Mouse (Mus musculus) lung, embryonic 14.5 days (tissue): ENCODE data around the gene Extl2. TPM values are rescaled to one million over a fixed set of nuclear protein-coding genes. Genes with fewer than 3 reads are reported as not detected.

Experiments
- ATAC-seq: fragments of 200-750 bp; cut with Nextera tagmentation; 2 replicates; pipeline ENCODE4 v1.8.0; 2017; ENCODE audit warnings: mild to moderate bottlenecking, moderate TSS enrichment, moderate library complexity; ENCODE audit not compliant: insufficient read depth
- DNase-seq: peaks from one replicate; pipeline ENCODE4 v3.0.0-alpha.2; 2015
- H3K27ac ChIP-seq: fragments of 300-500 bp; sonication (generic); 2 replicates; pipeline ENCODE4 v1.5.1; 2014; ENCODE audit warnings: low read depth, mild to moderate bottlenecking, moderate library complexity
- H3K27me3 ChIP-seq: fragments of 300-500 bp; sonication (generic); 2 replicates; pipeline ENCODE4 v1.6.1; 2014; ENCODE audit warnings: low read length, control low read depth; ENCODE audit not compliant: insufficient read depth
- H3K36me3 ChIP-seq: fragments of 300-500 bp; sonication (generic); 2 replicates; pipeline ENCODE4 v1.6.1; 2014; ENCODE audit warnings: control low read depth; ENCODE audit not compliant: insufficient read depth
- H3K4me1 ChIP-seq: fragments of 300-500 bp; sonication (generic); 2 replicates; pipeline ENCODE4 v1.6.1; 2014; ENCODE audit warnings: antibody characterized with exemption, control low read depth; ENCODE audit not compliant: insufficient read depth
- H3K4me2 ChIP-seq: fragments of 300-500 bp; sonication (generic); 2 replicates; pipeline ENCODE4 v1.6.1; 2014; ENCODE audit warnings: mild to moderate bottlenecking
- H3K4me3 ChIP-seq: fragments of 300-500 bp; sonication (generic); 2 replicates; pipeline ENCODE4 v1.5.1; 2014; ENCODE audit warnings: low read depth, low read length
- H3K9ac ChIP-seq: fragments of 300-500 bp; sonication (generic); 2 replicates; pipeline ENCODE4 v1.6.1; 2014
- H3K9me3 ChIP-seq: fragments of 300-500 bp; sonication (generic); 2 replicates; pipeline ENCODE4 v1.6.1; 2016; ENCODE audit warnings: low read depth, low read length, control low read depth
- CTCF ChIP-seq: IDR thresholded peaks from 2 replicates; pipeline ENCODE4 v1.5.1; 2016; ENCODE audit warnings: antibody characterized with exemption, low read depth
- WGBS: fragments of 180-500 bp; shearing (Covaris S2); extraction: QIAGEN DNeasy Blood & Tissue Kit; methylation state at CpG from one replicate; pipeline ENCODE4 v1.1.7; 2014; 5-methylcytosine and 5-hydroxymethylcytosine counted together
- polyA plus RNA-seq: library from polyadenylated mRNA; unstranded; fragments of >200 nt; fragmentation: Nextera tagmentation; extraction: Ambion mirVana; gene quantifications from 2 replicates; pipeline ENCODE4 v1.2.1, GENCODE M21; 2014

Gene Extl2
- polyA plus RNA-seq, 1 experiment from 2014 or later: 22.0 TPM

DNA sequence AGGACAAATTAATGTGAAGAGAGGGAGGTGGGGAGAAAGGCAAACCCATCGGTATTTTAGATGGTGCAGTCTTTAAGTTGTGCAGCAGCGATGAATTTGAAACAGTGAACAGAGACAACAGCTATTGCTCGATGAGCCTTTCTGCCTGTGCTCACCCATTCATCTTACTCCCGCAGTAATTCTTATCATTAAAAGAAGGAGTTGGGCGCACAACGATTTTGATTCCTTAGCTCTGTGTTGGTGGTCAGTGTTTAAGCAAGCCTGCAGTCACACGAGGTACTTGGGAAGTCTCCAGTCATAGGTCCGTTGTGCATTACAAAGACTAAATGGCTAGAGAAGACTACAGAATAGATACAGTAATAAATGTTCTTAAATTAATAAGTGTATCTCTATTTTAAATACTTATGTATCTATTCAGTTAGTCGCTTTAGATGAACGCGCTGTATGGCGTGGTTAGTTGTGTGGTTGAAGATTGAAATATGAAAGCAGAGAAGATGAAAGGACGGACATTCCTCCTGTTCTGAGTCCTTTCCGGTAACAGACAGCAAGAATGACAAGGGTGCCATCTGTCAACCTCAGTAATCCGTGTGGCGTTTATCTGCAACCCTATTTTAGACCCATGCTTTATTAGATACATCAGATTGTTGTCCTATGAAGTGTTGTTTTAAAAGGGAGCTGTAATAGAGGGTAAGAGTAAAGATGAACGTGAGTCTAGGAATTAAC, 2.5 kb downstream of the Extl2 start:
- H3K4me3 ChIP-seq: no peak overlapping the region
- 0 out of 2 replicates have a peak, but pooled peaks cover 4% of the 10 kb centered on the region for H3K4me1 ChIP-seq
- no peak overlapping the region for H3K27ac ChIP-seq
- TF ChIP-seq CTCF: no peak
- DNase-seq: no peak
- H3K36me3 ChIP-seq: 0 out of 2 replicates have a peak, but pooled peaks cover 5% of the 10 kb centered on the region
- no peak overlapping the region for H3K9ac ChIP-seq
- H3K9me3 ChIP-seq: no peaks in the 10 kb centered on the region
- ATAC-seq: no peak
- H3K4me2 ChIP-seq: peak overlapping the region; percentile 79; the same call in 1 of the 2 replicates
- H3K27me3 ChIP-seq: no peaks in the 10 kb centered on the region
- WGBS: 75% methylated on average over 17 of the region's 17 CpGs

DNA sequence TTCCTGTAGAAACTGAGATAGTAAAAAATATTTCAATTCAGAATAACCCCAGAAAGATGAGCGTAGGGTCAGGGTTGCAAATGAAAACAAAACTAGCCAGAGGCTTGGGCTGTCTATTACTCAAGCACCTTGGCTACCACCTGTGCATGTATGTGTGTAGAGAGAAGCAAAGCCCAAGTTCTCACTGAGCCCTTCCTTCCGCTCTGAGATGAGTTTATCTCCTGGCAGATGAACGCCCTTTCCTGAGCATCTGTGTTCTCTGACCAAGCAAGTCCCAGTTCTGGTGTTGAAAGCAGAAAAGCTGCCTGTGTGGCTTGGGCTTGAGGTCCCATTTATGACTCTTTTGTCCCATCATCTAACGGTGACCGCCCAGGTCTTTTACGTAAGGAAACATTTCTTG, 7.6 kb downstream of the Extl2 start:
- H3K36me3 ChIP-seq: no peaks in the 10 kb centered on the region
- 95% methylated on average over 6 of the region's 6 CpGs for WGBS
- H3K4me3 ChIP-seq: no peak overlapping the region
- H3K27me3 ChIP-seq: no peaks in the 10 kb centered on the region
- ATAC-seq (no peak), DNase-seq (no peak)
- no peak overlapping the region for H3K4me2 ChIP-seq
- no peaks in the 10 kb centered on the region for H3K4me1 ChIP-seq
- no peak overlapping the region for H3K27ac ChIP-seq
- no peak for TF ChIP-seq CTCF
- no peak overlapping the region for H3K9ac ChIP-seq
- no peaks in the 10 kb centered on the region for H3K9me3 ChIP-seq

DNA sequence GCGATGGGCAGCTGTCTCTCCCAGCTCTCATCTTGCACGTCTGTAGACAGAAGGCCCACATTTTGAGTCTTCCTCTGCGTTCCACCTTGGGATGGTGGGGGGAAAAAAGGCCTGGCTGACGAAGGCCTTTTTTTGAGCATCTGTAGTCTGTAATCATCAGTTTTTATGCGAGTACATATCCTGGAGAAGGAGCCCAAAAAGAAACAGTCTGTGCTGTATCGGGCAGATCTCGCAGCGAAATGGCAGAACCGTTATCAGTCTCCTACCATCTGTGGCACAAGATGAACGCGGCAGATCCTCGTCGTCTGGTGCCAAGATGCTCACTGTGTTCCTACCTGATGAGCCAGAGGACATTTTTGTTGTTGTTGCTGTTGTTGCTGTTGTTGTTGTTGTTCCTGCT, 8.9 kb downstream of the Extl2 start:
- Histone ChIP-seq H3K4me1 (no peaks in the 10 kb centered on the region), H3K4me3 (no peak overlapping the region)

DNA sequence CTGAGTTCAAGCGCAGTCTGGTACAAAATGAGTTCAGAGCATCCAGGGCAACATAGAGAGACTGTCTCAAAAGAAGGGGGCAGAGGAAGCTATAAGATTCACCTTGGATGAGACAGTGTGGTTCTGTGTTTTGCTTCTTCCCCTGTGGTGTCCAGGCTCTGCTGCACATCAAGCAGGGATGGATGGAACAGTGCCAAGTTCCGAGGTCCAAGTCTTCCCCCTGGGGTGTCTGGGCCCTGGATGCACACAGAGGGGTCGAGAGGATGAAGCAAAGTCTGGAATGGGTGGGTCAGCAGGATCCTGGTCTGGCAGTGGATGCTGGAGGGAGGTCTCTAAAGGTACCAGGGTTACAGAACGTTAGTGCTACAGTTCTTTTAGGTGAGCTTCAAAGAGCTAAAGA, 11.3 kb downstream of the Extl2 start:
- no peak for DNase-seq
- 66% methylated on average over 4 of the region's 4 CpGs for WGBS
- H3K27me3 ChIP-seq: no peaks in the 10 kb centered on the region
- TF ChIP-seq CTCF: no peak
- H3K36me3 ChIP-seq: no peaks in the 10 kb centered on the region
- H3K9me3 ChIP-seq: no peaks in the 10 kb centered on the region
- ATAC-seq: no peak
- no peak overlapping the region for H3K4me3 ChIP-seq
- H3K9ac ChIP-seq: no peak overlapping the region
- H3K4me1 ChIP-seq: no peaks in the 10 kb centered on the region
- H3K4me2 ChIP-seq: no peak overlapping the region
- H3K27ac ChIP-seq: no peak overlapping the region

More for the DNA sequence above, 8.9 kb downstream of the Extl2 start:
- Histone ChIP-seq H3K9ac (no peak overlapping the region), H3K4me2 (no peak overlapping the region), H3K9me3 (no peaks in the 10 kb centered on the region), H3K27me3 (no peaks in the 10 kb centered on the region), H3K36me3 (no peaks in the 10 kb centered on the region), H3K27ac (no peak overlapping the region)
- ATAC-seq (no peak), DNase-seq (no peak)
- TF ChIP-seq CTCF: no peak
- 89% methylated on average over 13 of the region's 13 CpGs for WGBS

DNA sequence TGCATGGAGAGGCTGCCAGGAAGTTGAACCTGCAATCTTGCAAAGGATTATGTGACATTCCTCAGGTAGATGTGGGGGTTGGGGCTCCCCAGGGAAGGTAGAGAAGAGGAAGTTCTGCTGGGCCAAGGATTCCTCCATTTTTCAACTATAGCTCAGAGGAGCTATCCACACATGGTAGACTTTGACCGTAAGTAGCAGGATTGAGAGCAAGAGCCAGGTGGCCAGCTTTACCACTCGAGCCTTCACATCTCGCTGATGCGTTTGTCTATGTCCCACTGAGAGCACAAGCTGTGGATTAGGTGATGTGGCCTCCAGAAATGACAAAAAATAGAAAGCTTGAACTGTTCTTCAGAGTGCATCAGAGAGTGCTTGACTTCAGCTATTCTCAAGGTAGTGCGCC, 11.9 kb downstream of the Extl2 start:
- H3K9me3 ChIP-seq: no peaks in the 10 kb centered on the region
- H3K9ac ChIP-seq: no peak overlapping the region
- H3K4me1 ChIP-seq: no peaks in the 10 kb centered on the region
- 86% methylated on average over 5 of the region's 5 CpGs for WGBS
- H3K4me2 ChIP-seq: no peak overlapping the region
- ATAC-seq: no peak
- no peak overlapping the region for H3K4me3 ChIP-seq
- H3K27me3 ChIP-seq: no peaks in the 10 kb centered on the region
- H3K36me3 ChIP-seq: no peaks in the 10 kb centered on the region
- no peak overlapping the region for H3K27ac ChIP-seq
- no peak for DNase-seq
- no peak for TF ChIP-seq CTCF

DNA sequence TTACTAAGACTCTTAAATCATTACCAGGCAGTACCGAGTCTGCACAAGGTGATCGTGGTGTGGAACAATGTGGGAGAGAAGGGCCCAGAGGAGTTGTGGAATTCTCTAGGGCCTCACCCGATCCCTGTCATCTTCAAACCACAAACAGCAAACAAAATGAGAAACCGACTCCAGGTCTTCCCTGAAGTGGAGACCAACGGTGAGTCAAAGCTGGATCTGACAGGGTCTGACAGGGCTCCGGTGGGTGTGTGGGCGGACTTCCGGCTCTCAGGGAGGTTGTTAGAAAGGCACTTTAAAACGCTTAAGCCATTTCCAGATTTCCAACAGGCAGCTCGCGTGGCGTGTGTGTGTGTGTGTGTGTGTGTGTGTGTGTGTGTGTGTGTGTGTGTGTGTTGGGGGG, 17.0 kb downstream of the Extl2 start:
- Histone ChIP-seq H3K9me3 (no peaks in the 10 kb centered on the region), H3K27ac (no peak overlapping the region), H3K27me3 (no peaks in the 10 kb centered on the region), H3K4me1 (no peaks in the 10 kb centered on the region), H3K4me2 (no peak overlapping the region), H3K4me3 (no peak overlapping the region), H3K9ac (no peak overlapping the region), H3K36me3 (peaks cover 20% of the 10 kb centered on the region)
- ATAC-seq (no peak), DNase-seq (no peak)
- TF ChIP-seq CTCF: no peak
- 82% methylated on average over 12 of the region's 12 CpGs for WGBS

DNA sequence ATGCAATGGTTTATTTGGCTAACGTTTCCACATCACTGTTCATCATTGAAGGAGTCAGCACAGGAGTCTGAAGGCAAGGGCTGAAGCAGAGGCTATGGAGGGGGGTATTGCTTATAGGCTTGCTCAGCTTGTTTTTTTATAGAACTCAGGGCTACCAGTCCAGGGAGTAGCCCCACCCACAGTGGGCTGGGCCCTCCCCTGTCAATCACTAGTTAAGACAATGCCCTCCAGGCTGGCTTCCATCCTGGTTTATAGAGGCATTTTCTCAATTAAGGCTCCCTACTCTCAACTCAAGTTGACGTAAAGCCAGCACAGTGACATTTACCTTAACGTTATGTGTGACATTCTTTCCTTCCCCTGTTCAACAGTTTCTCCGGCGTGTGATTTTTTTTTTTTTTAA, 17.4 kb downstream of the Extl2 start:
- Histone ChIP-seq H3K4me3 (no peak overlapping the region), H3K27me3 (no peaks in the 10 kb centered on the region), H3K36me3 (peaks cover 20% of the 10 kb centered on the region), H3K9ac (no peak overlapping the region), H3K4me2 (no peak overlapping the region), H3K9me3 (no peaks in the 10 kb centered on the region), H3K27ac (no peak overlapping the region), H3K4me1 (no peaks in the 10 kb centered on the region)
- TF ChIP-seq CTCF: no peak
- no peak for ATAC-seq
- no peak for DNase-seq
- 81% methylated on average over 5 of the region's 5 CpGs for whole genome bisulfite sequencing
